Mouse (Mus musculus) bone marrow macrophage, adult 2 months (primary cell): ENCODE measurements around the gene Natd1. TPM values are rescaled to one million over a fixed set of nuclear protein-coding genes. Genes with fewer than 3 reads are reported as not detected.

Experiments
- H3K27ac ChIP-seq: 2 replicates; pipeline ENCODE4 v1.5.1; 2012; ENCODE audit warnings: low read depth, low read length; ENCODE audit not compliant: insufficient read depth
- H3K4me1 ChIP-seq: 2 replicates; pipeline ENCODE4 v1.6.1; 2012; ENCODE audit warnings: low read length; ENCODE audit not compliant: control insufficient read depth, insufficient read depth
- H3K4me3 ChIP-seq: 2 replicates; pipeline ENCODE4 v1.5.1; 2012; ENCODE audit warnings: mild to moderate bottlenecking, low read length, moderate library complexity; ENCODE audit not compliant: insufficient read depth
- CTCF ChIP-seq: IDR thresholded peaks from 2 replicates; pipeline ENCODE4 v1.5.1; 2012; ENCODE audit warnings: low read depth, mild to moderate bottlenecking, low read length, moderate library complexity
- POLR2A ChIP-seq: IDR thresholded peaks from 2 replicates; pipeline ENCODE4 v1.6.1; 2012; ENCODE audit warnings: mild to moderate bottlenecking, low read depth, low read length, borderline replicate concordance
- polyA plus RNA-seq: library from polyadenylated mRNA; stranded (reverse); fragments of >200 nt; gene quantifications from 2 replicates; pipeline ENCODE4 v1.2.4, GENCODE M21; 2012; ENCODE audit not compliant: missing spikeins, insufficient read depth, insufficient read length

The Natd1 gene
- polyA plus RNA-seq, 1 experiment = 19.2 TPM

DNA sequence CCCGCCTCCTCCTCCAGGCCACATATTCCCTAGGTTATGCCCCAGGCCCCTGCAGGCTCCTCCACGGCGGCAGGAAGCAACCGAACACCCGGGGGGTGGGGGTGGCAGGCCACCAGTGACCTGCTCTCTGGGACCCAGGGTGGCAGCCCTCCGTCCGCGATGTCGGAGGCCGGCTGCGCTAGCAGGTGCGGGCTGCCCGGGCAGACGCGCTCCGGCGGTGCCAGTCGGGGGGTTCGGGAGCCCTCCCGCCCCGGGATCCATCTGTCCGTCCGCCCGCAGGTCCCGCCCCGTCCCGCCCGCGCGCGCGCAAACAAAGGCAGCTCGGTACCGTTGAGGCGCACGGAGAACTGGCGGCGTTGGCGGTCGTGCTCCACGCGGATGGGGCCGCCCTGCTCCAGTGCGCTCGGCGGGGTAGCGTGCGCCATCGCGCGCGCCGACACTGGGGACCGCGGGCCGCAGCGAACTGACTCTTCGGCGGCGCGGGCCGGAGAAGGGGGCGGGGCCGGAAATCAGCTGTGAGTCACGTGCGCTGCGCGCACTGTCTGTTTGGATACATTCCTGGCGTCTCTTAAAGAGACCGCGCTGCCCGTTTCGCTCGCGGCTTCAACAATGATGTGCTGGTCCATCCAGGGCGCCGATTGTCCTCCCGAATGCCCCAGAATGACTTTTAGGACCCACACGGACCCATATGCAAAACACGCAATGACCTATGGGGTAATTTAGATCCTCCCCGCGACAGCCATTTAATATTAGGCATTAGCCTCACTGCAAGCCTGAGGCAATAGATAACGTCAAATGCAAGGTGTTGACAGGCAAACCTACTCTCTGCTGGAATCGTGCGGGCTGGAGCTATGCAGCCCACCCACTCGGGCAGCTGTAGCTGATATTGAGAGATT is 1.0 kb downstream of the Natd1 start:
- H3K27ac ChIP-seq = peak overlapping the region; percentile 34; the same call in 1 of the 2 replicates
- TF ChIP-seq CTCF (no peak), POLR2A (no peak)
- peaks cover 38% of the 10 kb centered on the region for H3K4me1 ChIP-seq
- peak overlapping the region; percentile 91 for H3K4me3 ChIP-seq

DNA sequence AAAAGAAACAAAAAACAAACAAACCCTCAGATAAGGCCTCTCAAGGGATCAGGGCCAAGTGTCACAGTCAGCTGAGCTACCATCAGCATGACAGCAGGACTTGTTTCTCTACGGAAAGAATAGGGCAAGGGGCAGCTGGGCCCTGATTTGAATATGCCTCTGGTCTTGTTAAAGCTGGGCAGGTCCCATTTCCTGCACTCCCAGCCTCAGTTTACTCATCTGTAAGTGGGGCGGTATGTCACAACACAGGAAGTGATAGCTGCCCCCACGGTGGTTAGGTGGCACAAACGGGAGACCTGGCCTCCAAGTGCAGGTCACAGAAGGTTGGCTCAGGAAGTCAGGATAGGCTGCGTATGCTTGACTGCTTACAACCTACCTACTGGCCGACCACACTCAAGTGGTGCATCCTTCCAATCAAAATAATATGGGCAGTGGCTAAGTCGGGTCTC is 2.0 kb downstream of the Natd1 start:
- no peak for TF ChIP-seq POLR2A
- Histone ChIP-seq H3K4me1 (peaks cover 38% of the 10 kb centered on the region), H3K27ac (no peak overlapping the region), H3K4me3 (peak overlapping the region; percentile 91)

DNA sequence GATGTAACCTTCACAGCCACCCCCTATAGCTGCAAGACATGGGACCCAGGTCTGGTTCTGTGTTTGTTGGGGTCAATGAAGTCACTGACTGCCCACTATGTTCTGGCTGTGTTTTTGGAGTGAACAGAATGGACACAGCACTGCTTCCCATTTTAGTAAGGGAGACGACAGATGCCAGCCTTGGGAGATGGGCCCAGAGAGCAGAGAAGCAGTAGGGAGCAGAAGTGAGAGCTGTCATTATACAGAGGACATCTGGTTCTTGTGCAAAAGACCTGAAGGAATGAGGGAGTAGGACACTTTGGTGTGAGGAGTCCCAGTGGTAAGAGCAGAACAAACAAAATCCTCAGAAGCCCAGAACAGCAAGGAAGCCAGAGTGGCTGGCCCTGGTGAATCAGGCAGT is 4.9 kb downstream of the Natd1 start:
- Histone ChIP-seq H3K4me1 (peaks cover 24% of the 10 kb centered on the region), H3K27ac (no peak overlapping the region), H3K4me3 (no peak overlapping the region)
- TF ChIP-seq CTCF = no peak
- no peak for TF ChIP-seq POLR2A

DNA sequence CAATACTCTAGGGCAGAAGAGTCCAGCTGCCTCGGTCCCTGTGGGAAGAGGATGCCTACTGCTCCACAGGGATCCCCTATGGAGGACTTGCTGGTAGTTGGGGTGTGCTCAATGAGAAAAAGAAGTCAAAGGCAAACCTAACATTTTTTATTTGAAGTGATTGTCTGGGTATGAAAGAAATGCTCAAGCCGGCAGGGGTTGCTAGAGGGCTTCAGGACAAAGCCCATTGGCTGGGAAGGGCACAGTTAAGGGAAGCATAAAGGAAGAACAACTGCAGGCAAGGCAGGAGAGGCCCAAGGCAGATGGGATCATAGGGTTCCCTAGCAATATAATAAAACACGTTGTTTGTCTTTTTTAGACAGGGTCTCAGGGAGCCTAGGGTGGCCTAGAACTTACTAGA is 6.5 kb downstream of the Natd1 start:
- H3K27ac ChIP-seq = no peak overlapping the region
- TF ChIP-seq POLR2A (no peak), CTCF (no peak)
- peaks cover 19% of the 10 kb centered on the region for H3K4me1 ChIP-seq
- no peak overlapping the region for H3K4me3 ChIP-seq

DNA sequence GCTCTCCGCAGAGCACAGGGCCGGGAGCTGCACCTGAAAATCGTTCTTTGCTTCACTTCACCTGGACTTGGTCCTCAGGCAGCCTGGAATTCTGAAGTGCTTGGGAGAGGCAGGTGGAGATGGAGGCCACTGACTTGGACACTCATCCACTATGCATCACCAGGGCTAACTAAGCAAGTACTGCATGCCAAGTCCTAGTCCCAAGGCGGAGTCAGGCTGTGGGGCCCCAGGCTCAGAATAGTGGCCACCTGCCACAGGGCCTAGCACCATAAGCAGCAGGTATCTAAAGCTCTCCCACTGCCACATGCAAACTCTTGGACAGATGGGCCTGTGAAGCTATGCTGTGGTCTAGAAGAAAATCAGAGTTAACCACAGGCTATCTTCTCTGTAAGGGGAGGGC is 8.1 kb downstream of the Natd1 start:
- TF ChIP-seq POLR2A (no peak), CTCF (no peak)
- Histone ChIP-seq H3K4me1 (peaks cover 8% of the 10 kb centered on the region), H3K27ac (no peak overlapping the region), H3K4me3 (no peak overlapping the region)

DNA sequence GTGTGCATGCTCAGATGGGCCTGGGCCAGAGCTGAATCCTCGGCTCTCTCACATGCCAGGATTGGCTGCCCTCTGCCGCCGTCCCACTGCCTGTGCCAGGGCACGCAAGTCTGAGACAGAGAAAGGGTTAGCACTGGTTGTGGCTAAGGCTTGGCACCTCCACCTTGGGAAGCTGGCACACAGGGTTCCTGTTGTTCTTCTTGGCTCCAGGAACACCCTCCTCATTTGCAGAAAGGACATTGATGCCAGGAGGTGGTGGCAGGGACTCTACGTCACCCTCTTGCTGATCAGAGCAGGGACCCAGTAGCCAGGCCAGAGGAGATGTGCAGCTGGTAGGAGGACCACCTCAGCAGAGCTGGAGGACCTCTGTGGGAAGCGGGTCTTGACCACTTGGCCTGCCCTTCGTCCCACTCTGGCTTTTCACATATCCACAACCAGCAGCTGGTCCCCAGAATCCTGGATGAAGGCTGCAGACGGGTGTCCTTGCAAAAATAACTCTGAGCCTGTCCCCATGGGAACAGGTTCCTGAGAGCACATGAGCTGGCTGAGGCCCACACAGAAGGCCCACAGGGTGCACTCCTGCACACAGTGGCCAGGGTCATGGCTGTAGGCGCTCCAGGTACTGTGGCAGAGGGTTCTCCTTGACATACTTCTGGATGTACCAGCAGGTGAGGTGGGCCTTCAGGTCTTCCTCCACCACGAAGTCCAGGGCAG is 9.0 kb downstream of the Natd1 start:
- no peak for TF ChIP-seq CTCF
- no peak for TF ChIP-seq POLR2A
- H3K27ac ChIP-seq = no peak overlapping the region
- H3K4me1 ChIP-seq = peaks cover 4% of the 10 kb centered on the region; the same call in 1 of the 2 replicates
- no peak overlapping the region for H3K4me3 ChIP-seq

DNA sequence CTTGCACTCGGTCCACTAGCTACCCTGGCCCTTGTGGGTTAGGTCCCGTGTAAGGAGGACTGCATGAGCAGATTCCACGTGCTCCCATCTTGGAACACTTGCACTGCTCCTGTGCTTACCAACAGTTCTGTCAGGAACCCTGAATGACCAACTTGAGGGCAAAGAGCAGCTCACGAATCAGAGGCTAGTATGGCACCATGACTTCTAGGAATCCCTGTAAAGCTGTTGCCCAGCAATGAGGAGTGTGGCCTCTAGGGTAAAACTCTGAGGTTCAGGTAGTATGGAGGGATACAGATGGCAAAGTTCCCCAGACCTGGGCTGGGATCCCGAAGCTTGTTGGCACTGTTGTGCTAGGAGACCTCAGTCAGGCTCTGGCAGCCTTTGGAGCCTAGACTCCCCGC is 10.9 kb downstream of the Natd1 start:
- TF ChIP-seq POLR2A = no peak

DNA sequence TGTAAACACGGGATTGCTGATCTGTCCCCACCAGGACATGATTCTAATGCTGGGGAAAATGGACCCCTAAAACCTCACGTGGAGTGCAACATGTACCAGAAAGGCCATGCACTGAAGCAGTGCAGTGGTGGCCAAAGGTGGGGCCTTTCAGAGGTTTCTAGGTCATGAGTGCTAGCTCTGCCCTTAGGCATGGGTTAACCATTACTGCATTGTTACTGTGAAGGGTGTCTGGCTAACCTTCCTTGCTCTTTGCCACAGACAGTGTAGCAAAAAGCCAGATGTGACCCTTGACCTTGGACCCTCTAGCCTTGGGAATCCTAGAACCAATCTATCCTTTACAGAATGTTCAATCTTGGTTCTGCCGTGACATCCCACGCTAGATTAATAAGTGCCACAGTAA is 12.1 kb downstream of the Natd1 start:
- no peak overlapping the region for H3K27ac ChIP-seq
- no peak overlapping the region for H3K4me3 ChIP-seq
- no peak for TF ChIP-seq CTCF
- no peak for TF ChIP-seq POLR2A
- H3K4me1 ChIP-seq = peaks cover 2% of the 10 kb centered on the region

More for the DNA sequence above, 10.9 kb downstream of the Natd1 start:
- no peak overlapping the region for H3K27ac ChIP-seq
- peaks cover 2% of the 10 kb centered on the region for H3K4me1 ChIP-seq
- H3K4me3 ChIP-seq = no peak overlapping the region

DNA sequence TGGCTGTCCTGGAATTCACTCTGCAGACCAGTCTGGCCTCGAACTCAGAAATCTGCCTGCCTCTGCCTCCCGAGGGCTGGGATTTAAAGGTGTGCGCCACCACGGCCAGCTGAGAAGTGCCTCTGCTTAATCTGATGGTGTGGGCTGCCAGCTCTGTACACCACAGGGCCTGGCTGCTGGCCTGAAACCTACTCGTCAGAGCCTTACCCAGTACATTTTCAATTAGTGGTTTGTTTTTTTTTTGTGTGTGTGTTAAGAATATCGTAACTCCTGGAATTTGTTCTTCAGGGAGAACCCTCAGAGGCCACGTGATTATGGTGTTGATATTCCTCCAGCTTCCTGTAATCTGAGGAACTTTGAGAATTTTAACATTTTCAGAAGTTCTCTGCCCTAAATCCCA is 12.5 kb downstream of the Natd1 start:
- Histone ChIP-seq H3K27ac (no peak overlapping the region), H3K4me3 (no peak overlapping the region), H3K4me1 (peaks cover 2% of the 10 kb centered on the region)
- TF ChIP-seq POLR2A (no peak), CTCF (no peak)

DNA sequence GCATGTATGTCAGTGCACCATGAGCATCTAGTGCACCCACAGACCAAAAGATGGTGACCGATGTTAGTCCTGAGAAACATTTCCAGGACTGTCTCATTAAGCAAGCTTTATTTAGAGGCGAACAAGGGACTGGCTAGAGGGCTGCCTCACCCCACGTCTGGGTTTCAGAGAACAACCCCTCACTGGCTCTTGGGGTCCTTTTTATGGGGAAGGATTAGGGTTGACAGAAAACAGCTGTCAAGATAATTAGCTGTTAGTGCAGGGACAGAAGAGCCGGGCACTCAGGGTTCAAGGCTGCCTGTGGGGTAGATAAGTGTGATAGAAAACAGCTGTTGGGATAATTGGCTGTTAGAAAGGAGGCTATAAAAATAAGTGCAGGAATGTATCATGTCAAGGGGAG is 18.6 kb downstream of the Natd1 start:
- peaks cover 2% of the 10 kb centered on the region for H3K4me1 ChIP-seq
- no peak overlapping the region for H3K27ac ChIP-seq
- H3K4me3 ChIP-seq = no peak overlapping the region
- TF ChIP-seq POLR2A (no peak), CTCF (no peak)
